Mouse (Mus musculus) midbrain, embryonic 16.5 days (tissue): ENCODE results near the gene Pde4b. TPM values are rescaled to one million over a fixed set of nuclear protein-coding genes. Genes with fewer than 3 reads are reported as not detected.
A peak's percentile ranks its signal among the peaks of the same experiment; 100 is the strongest.

Experiments
- ATAC-seq: fragments of 200-750 bp; cut with Nextera tagmentation; 2 replicates; pipeline ENCODE4 v1.8.0; 2017; ENCODE audit warnings: moderate TSS enrichment
- H3K27ac ChIP-seq: fragments of 300-500 bp; sonication (generic); 2 replicates; pipeline ENCODE4 v1.5.1; 2014; ENCODE audit warnings: mild to moderate bottlenecking, low read length, mixed read lengths
- H3K27me3 ChIP-seq: fragments of 300-500 bp; sonication (generic); 2 replicates; pipeline ENCODE4 v1.6.1; 2014; ENCODE audit warnings: low read depth, low read length, mixed read lengths; ENCODE audit not compliant: control insufficient read depth, insufficient read depth
- H3K36me3 ChIP-seq: fragments of 300-500 bp; sonication (generic); 2 replicates; pipeline ENCODE4 v1.6.1; 2014; ENCODE audit warnings: mild to moderate bottlenecking, low read length, moderate library complexity, mixed read lengths; ENCODE audit not compliant: control insufficient read depth, insufficient read depth
- H3K4me1 ChIP-seq: fragments of 300-500 bp; sonication (generic); 2 replicates; pipeline ENCODE4 v1.6.1; 2014; ENCODE audit warnings: mild to moderate bottlenecking, low read length, mixed read lengths; ENCODE audit not compliant: control insufficient read depth, insufficient read depth
- H3K4me2 ChIP-seq: fragments of 300-500 bp; sonication (generic); 2 replicates; pipeline ENCODE4 v1.6.1; 2014; ENCODE audit warnings: mild to moderate bottlenecking, low read length, mixed read lengths
- H3K4me3 ChIP-seq: fragments of 300-500 bp; sonication (generic); 2 replicates; pipeline ENCODE4 v1.5.1; 2014; ENCODE audit warnings: low read depth, mild to moderate bottlenecking, low read length, moderate library complexity, mixed read lengths
- H3K9ac ChIP-seq: fragments of 300-500 bp; sonication (generic); 2 replicates; pipeline ENCODE4 v1.6.1; 2014; ENCODE audit warnings: low read depth, low read length, mixed read lengths
- H3K9me3 ChIP-seq: fragments of 300-500 bp; sonication (generic); replicated peaks from 2 replicates; pipeline ENCODE4 v1.6.1; 2014; ENCODE audit warnings: mild to moderate bottlenecking, low read length, mixed read lengths; ENCODE audit not compliant: control insufficient read depth, poor library complexity, severe bottlenecking
- WGBS: fragments of 180-500 bp; shearing (Covaris S2); extraction: QIAGEN DNeasy Blood & Tissue Kit; methylation state at CpG from one replicate; pipeline ENCODE4 v1.1.7; 2014; 5-methylcytosine and 5-hydroxymethylcytosine counted together
- polyA plus RNA-seq: library from polyadenylated mRNA; unstranded; fragments of >200 nt; fragmentation: Nextera tagmentation; extraction: Ambion mirVana; gene quantifications from 2 replicates; pipeline ENCODE4 v1.2.1, GENCODE M21; 2015

Pde4b gene
- polyA plus RNA-seq, 1 experiment from 2014 or later = 64.5 TPM

DNA sequence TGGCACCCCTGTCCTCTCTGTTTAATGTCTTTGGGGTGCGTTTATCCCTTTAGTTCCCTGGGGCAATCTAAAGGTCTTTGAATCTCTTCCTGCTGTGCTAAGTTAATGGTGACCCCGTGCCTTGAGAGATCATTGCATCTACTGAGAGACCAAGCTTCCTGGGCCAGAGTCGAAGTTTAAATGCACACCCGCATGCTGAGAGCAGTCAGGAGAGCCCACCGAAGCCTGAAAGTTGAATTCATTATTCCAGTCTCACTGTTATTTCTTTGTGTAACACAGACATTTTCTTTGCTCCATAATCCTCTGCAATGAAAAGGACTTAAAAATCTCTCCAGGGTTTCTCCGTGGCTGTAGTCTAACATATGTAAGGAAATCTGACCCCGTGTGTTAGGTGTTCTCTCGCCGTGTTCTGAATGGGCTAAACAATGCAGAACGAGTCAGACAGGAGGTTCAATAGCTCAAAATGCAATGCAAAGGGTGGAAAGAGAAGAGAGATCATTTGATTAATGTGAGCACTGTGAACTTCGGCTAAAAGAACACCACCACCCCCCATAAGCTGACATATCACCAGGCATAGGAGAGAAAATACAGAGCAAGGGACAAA, 333.6 kb downstream of the Pde4b start:
- no peaks in the 10 kb centered on the region for H3K27me3 ChIP-seq
- no peaks in the 10 kb centered on the region for H3K36me3 ChIP-seq
- H3K9ac ChIP-seq = peak overlapping the region; percentile 66
- H3K27ac ChIP-seq = peak overlapping the region; percentile 75
- H3K4me3 ChIP-seq = peak overlapping the region; percentile 43
- H3K9me3 ChIP-seq = no peaks in the 10 kb centered on the region
- WGBS = 3% methylated on average over 11 of the region's 11 CpGs
- peaks cover 12% of the 10 kb centered on the region for H3K4me1 ChIP-seq
- peak overlapping the region; percentile 72 for H3K4me2 ChIP-seq
- peak; percentile 66 for ATAC-seq

DNA sequence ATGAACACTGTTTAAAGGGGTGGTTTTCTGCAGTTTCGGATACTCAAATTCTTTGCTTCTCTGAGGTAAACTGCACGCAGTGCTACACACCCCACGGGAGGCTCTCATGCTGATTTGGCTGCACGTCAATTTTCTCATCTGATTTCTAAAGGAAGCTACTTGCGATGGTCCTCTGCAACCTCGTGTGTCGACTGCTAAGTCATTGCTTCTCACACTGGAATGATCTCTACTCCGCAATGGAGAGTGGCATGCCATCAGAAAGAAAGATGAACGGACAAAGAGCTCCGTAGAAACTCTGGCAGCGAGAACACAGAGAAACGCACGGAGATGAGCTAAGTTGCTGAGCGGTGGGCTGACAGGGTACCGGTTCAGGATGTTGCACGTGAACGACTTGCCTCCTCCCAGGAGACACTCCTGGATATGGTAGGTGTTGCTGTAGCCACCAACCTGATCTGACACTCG, 334.1 kb downstream of the Pde4b start:
- 10% methylated on average over 18 of the region's 18 CpGs for WGBS
- no peaks in the 10 kb centered on the region for H3K27me3 ChIP-seq
- H3K4me2 ChIP-seq = peak overlapping the region; percentile 72
- ATAC-seq = peak; percentile 85
- H3K4me3 ChIP-seq = peak overlapping the region; percentile 43
- H3K9ac ChIP-seq = peak overlapping the region; percentile 66
- peaks cover 12% of the 10 kb centered on the region for H3K4me1 ChIP-seq
- H3K36me3 ChIP-seq = no peaks in the 10 kb centered on the region
- H3K27ac ChIP-seq = peak overlapping the region; percentile 75
- H3K9me3 ChIP-seq = no peaks in the 10 kb centered on the region

DNA sequence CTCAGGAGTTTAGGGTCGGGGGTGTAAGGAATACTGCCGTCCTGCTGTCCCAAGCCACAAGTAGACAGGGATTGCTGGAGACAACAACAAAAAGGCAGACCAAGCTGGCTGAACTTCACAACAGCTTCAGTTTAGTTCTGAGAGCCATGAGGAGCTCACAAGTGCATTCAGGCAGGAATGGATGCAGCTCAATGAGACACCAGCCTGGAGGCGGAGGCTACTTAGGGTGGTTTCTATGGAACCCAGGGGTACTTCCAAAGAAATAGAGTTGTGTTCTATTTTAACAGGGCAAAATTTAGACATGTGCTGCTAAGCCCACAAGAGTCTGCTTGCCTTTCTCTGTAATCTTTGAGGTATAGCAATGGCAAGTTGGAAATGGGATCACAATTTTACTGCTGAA, 336.8 kb downstream of the Pde4b start:
- Histone ChIP-seq H3K27ac (no peak overlapping the region), H3K4me3 (no peak overlapping the region), H3K36me3 (no peaks in the 10 kb centered on the region), H3K4me1 (peaks cover 12% of the 10 kb centered on the region), H3K4me2 (no peak overlapping the region), H3K27me3 (no peaks in the 10 kb centered on the region), H3K9me3 (no peaks in the 10 kb centered on the region), H3K9ac (no peak overlapping the region)
- 80% methylated on average over 3 of the region's 3 CpGs for WGBS
- no peak for ATAC-seq

DNA sequence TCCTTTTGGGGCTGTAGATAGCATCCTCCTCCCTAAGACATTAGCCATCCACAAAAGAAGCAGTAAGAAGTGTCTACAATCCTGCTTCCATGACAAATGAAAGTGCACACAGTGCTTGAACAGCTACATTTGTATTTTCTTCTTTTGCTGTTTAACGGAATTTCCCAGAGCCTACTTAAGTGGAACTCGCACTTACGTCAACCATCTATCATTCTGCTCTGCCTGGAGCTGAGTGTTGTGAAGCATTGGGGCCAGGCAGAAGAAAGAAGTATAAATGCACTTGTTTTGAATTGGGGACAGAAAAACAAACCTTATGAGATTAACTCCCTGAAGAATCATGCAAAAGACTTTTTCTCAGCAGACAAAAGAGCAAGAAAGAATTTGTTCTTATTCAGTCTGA, 338.1 kb downstream of the Pde4b start:
- Histone ChIP-seq H3K36me3 (no peaks in the 10 kb centered on the region), H3K4me2 (no peak overlapping the region), H3K4me1 (peaks cover 11% of the 10 kb centered on the region), H3K27ac (no peak overlapping the region), H3K9me3 (no peaks in the 10 kb centered on the region), H3K27me3 (no peaks in the 10 kb centered on the region), H3K9ac (no peak overlapping the region), H3K4me3 (no peak overlapping the region)
- 64% methylated on average over 3 of the region's 3 CpGs for WGBS
- no peak for ATAC-seq

DNA sequence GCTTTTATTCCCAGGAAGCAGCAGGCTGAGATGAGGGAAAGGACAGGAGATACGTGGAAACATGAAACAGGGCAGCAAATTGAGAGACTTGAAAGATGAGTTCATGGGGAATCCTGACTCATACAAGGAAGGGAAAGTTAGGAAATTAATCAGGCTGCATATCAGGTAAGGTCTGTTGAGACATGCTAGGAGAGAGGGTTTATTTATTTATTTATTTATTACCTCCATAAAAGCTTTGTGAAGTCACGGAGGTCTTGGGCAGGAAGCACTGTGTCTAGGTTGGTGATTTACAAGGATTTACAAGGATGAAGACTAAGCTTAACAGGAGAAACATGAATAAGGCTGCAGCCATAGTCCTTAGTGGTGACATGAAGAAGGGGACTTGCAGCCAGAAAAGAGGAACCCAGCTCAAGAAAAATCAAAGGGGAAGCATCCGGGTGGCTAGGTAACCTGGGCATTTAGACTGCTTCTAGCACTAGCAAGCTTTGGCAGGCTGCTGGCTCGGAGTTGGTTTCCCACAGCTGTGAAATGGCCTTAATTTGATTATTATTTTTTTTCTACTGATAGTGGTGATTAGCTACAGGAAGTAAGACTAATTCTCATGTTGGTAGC, 342.5 kb downstream of the Pde4b start:
- Histone ChIP-seq H3K36me3 (no peaks in the 10 kb centered on the region), H3K4me1 (peaks cover 16% of the 10 kb centered on the region), H3K9me3 (no peaks in the 10 kb centered on the region), H3K4me2 (no peak overlapping the region), H3K9ac (no peak overlapping the region), H3K4me3 (no peak overlapping the region), H3K27me3 (no peaks in the 10 kb centered on the region), H3K27ac (no peak overlapping the region)
- WGBS = 66% methylated on average over 4 of the region's 4 CpGs
- ATAC-seq = no peak

DNA sequence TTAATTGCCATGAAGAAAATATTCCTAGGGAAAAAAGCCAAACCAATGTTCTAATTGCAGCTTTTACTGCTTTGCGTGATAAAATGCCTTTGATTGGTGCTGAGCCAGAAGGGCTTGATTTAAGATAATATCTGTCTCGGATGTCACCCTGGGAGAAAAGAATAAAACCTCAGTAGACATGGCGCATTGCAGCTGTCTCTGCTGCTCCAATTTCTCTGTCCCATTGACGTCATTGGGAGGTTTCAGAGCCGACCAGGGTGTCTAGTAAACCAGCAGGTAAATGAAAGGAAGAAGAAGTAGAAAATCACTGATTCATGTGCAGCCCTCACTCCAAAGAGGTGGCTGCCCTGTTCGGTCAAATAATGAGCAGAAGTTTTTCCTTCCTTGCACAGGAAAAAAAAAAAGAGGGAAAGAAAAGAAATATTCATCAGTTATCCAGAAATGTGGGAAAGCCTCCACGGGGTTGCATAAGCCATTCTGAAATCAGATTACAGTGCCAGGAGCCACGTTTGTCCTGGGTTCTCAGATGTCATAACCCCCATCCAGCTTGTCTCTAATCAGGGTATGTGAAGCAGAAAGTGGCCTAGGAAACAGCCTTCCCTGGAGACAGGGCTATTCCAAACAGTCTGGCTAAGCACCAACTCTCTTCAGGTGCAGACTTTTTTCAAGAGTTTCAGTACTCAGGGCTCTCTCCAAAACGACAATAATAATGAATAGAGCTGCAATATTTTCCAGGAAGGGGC, 344.9 kb downstream of the Pde4b start:
- ATAC-seq = 0 out of 2 replicates have a peak, but pooled peaks have one; percentile 48
- Histone ChIP-seq H3K4me2 (0 out of 2 replicates have a peak overlapping the region, but pooled peaks have one; percentile 8), H3K9ac (no peak overlapping the region), H3K9me3 (no peaks in the 10 kb centered on the region), H3K27me3 (no peaks in the 10 kb centered on the region), H3K27ac (no peak overlapping the region), H3K36me3 (no peaks in the 10 kb centered on the region), H3K4me3 (no peak overlapping the region), H3K4me1 (peaks cover 16% of the 10 kb centered on the region)
- WGBS = 27% methylated on average over 9 of the region's 9 CpGs

DNA sequence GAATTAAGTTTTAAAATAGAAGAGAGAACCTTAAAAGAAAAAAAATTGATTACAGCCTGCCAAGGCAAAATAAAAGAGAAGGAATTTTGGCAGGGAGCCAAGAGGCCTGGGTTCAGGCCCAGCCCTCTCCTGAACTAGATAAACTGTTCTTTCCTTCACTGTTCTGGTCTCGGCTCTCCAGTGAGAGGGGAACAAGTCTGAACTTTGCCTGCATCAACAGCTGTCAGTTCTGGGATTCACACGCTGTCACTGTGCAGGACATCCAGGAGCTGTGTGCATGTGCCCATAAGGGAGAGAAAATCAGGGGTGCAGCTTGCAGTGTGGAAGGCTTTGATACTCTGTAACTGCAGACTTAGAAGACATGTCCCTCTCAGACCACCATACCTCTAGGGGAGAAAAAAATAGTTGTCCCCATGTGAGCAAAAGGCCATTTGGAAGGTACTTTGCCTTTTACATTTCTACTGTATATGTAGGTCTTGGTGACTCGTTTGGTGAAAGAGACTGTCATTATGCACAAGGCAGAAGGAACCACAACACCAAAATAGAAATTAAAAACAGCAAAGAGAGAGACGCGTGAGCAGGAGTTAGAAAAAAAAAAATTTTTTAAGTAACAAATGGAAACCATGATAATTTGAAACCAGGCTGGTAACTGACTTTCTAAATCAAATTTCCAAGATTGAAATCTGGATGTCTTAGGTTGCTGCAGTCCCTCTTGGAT, 352.2 kb downstream of the Pde4b start:
- Histone ChIP-seq H3K27me3 (no peaks in the 10 kb centered on the region), H3K9ac (no peak overlapping the region), H3K36me3 (no peaks in the 10 kb centered on the region), H3K27ac (0 out of 2 replicates have a peak overlapping the region, but pooled peaks have one; percentile 18), H3K9me3 (no peaks in the 10 kb centered on the region), H3K4me1 (peaks cover 7% of the 10 kb centered on the region; the same call in 1 of the 2 replicates), H3K4me3 (no peak overlapping the region), H3K4me2 (no peak overlapping the region)
- no peak for ATAC-seq
- 53% methylated on average over 5 of the region's 5 CpGs for WGBS

DNA sequence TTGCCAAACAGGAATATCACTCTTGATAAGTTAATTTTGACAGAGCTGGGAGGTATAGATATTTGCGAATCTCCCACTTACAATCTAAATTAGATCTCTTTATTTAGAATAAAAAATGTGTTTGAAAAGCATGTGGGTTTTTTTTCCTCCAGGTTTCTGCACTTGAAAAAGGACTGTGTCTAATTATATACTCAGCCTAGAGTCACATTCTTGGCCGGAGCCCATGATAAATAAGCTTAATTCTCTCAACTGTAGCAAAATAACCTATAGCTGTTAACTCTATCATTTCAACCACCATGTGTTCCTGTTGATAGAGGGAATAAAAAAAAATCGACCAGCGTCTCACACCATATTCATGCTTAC, 352.8 kb downstream of the Pde4b start:
- H3K4me1 ChIP-seq = peaks cover 7% of the 10 kb centered on the region; the same call in 1 of the 2 replicates
- no peak overlapping the region for H3K4me2 ChIP-seq
- no peak overlapping the region for H3K9ac ChIP-seq
- H3K4me3 ChIP-seq = no peak overlapping the region
- no peak overlapping the region for H3K27ac ChIP-seq
- H3K9me3 ChIP-seq = no peaks in the 10 kb centered on the region
- H3K27me3 ChIP-seq = no peaks in the 10 kb centered on the region
- H3K36me3 ChIP-seq = no peaks in the 10 kb centered on the region
- ATAC-seq = no peak
- WGBS = 53% methylated on average over 4 of the region's 4 CpGs
